Mouse (Mus musculus) kidney, postnatal 0 days (tissue): ENCODE results near the gene Gm6763. TPM values are rescaled to one million over a fixed set of nuclear protein-coding genes. Genes with fewer than 3 reads are reported as not detected.

ENCODE experiments used
- polyA plus RNA-seq: library from polyadenylated mRNA; unstranded; fragments of >200 nt; fragmentation: Nextera tagmentation; extraction: Ambion mirVana; gene quantifications from 2 replicates; pipeline ENCODE4 v1.2.1, GENCODE M21; 2015

Gene Gm6763
- polyA plus RNA-seq, 1 experiment from 2014 or later: not detected

Other genes with a start within 250 kb of the Gm6763 start
- gene Gm21293, start 8.5 kb upstream of the Gm6763 start, polyA plus RNA-seq: not detected in 2 replicates
- gene Gm8764, start 8.5 kb downstream of the Gm6763 start, polyA plus RNA-seq: not detected in 2 replicates
- not detected in 2 replicates for gene Gm21304, start 17.0 kb downstream of the Gm6763 start, polyA plus RNA-seq
- gene Gm21312, start 25.5 kb downstream of the Gm6763 start, polyA plus RNA-seq: not detected in 2 replicates
- not detected in 2 replicates for gene Gm20765, start 34.0 kb downstream of the Gm6763 start, polyA plus RNA-seq
- gene Gm4340, start 42.5 kb downstream of the Gm6763 start, polyA plus RNA-seq: not detected in 2 replicates